Mouse (Mus musculus) gonadal fat pad, adult 2 months (tissue): ENCODE results near the gene Kif1c. TPM values are rescaled to one million over a fixed set of nuclear protein-coding genes. Genes with fewer than 3 reads are reported as not detected.

Experiments used
- polyA plus RNA-seq: library from polyadenylated mRNA; depleted of rRNA; stranded (reverse); fragments of >200 nt; gene quantifications from 2 replicates; pipeline ENCODE4 v1.2.3, GENCODE M21; 2012; rRNA removed

Kif1c gene
- polyA plus RNA-seq, 1 experiment = 102 TPM

Other genes with a start within 250 kb of the Kif1c start
- 19.4 and 21.9 TPM in 2 replicates for gene Med11, start 248.6 kb upstream of the Kif1c start, polyA plus RNA-seq
- 3.3 and 4.8 TPM in 2 replicates for gene Zmynd15, start 241.1 kb upstream of the Kif1c start, polyA plus RNA-seq
- gene Cxcl16, start 240.6 kb upstream of the Kif1c start, polyA plus RNA-seq = 15.4 and 16.9 TPM in 2 replicates
- gene Tm4sf5, start 195.3 kb upstream of the Kif1c start, polyA plus RNA-seq = 0.84 and 1.7 TPM in 2 replicates
- 0.29 TPM in 1 of 2 replicates, not detected in the other for gene Vmo1, start 185.9 kb upstream of the Kif1c start, polyA plus RNA-seq
- 0.36 TPM in 1 of 2 replicates, not detected in the other for gene Gltpd2, start 181.4 kb upstream of the Kif1c start, polyA plus RNA-seq
- 382 and 410 TPM in 2 replicates for gene Psmb6, start 175.2 kb upstream of the Kif1c start, polyA plus RNA-seq
- not detected in 2 replicates for gene Gm40193, start 167.6 kb upstream of the Kif1c start, polyA plus RNA-seq
- 27.0 and 28.1 TPM in 2 replicates for gene Pld2, start 160.5 kb upstream of the Kif1c start, polyA plus RNA-seq
- gene Mink1, start 137.7 kb upstream of the Kif1c start, polyA plus RNA-seq = 78.8 and 86.9 TPM in 2 replicates
- gene 4930544D05Rik, start 84.7 kb upstream of the Kif1c start, polyA plus RNA-seq = 5.1 and 7.1 TPM in 2 replicates
- 0.28 and 0.57 TPM in 2 replicates for gene Chrne, start 81.3 kb upstream of the Kif1c start, polyA plus RNA-seq
- gene Gp1ba, start 61.4 kb upstream of the Kif1c start, polyA plus RNA-seq = 0.08 and 0.29 TPM in 2 replicates
- gene Rnf167, start 53.3 kb upstream of the Kif1c start, polyA plus RNA-seq = 93.2 and 93.4 TPM in 2 replicates
- gene Slc25a11, start 53.1 kb upstream of the Kif1c start, polyA plus RNA-seq = 164 and 171 TPM in 2 replicates
- 614 and 704 TPM in 2 replicates for gene Pfn1, start 45.9 kb upstream of the Kif1c start, polyA plus RNA-seq
- 21.6 and 21.9 TPM in 2 replicates for gene Eno3, start 43.3 kb upstream of the Kif1c start, polyA plus RNA-seq
- gene Spag7, start 31.1 kb upstream of the Kif1c start, polyA plus RNA-seq = 45.7 and 61.0 TPM in 2 replicates
- 17.7 and 29.9 TPM in 2 replicates for gene Camta2, start 12.4 kb upstream of the Kif1c start, polyA plus RNA-seq
- gene Inca1, start 393 bp upstream of the Kif1c start, polyA plus RNA-seq = 11.9 and 12.4 TPM in 2 replicates
- gene Zfp3, start 63.7 kb downstream of the Kif1c start, polyA plus RNA-seq = 2.9 and 3.7 TPM in 2 replicates
- gene Scimp, start 112.0 kb downstream of the Kif1c start, polyA plus RNA-seq = 0.65 and 0.92 TPM in 2 replicates
- 4.4 and 5.1 TPM in 2 replicates for gene Rabep1, start 144.2 kb downstream of the Kif1c start, polyA plus RNA-seq